Mouse (Mus musculus): ENCODE data around the gene Zbtb16. TPM values are rescaled to one million over a fixed set of nuclear protein-coding genes. Genes with fewer than 3 reads are reported as not detected.

The Zbtb16 gene
- total and polyA plus RNA-seq, 2 experiments: 7.2 to 24.2 TPM

DNA sequence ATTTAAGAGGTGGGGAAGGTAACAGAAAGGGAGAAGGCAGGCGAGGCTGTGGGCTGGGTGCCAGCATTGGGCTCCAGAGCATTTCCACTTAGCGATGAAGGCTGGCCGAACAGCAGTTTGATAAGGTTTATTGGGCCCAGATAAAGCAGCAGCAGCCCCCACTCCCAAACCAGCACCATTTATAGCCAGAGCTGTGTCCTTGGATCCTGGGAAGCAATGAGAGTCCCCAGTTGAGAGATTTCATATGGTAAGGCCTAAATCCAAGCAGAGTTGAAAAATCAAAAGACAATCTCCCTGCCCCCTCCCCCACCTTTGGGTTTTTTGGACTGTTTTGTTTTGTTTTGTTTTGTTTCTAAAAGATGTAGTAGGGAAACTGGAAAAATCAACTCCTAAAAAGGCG lies 2.3 kb upstream of the Zbtb16 start:
- Histone ChIP-seq H3K27me3 (ENCODE audit: control insufficient read depth, insufficient read depth, low read length) (no peaks in the 10 kb centered on the region), H3K36me3 (ENCODE audit: control insufficient read depth, insufficient read depth, low read length) (no peaks in the 10 kb centered on the region), H3K4me3 (ENCODE audit: insufficient read depth, low read depth, low read length) (no peak overlapping the region), H3K27ac (replicated peaks; ENCODE audit: insufficient read depth, low read depth, low read length) (no peak overlapping the region), H3K9ac (ENCODE audit: low read depth, low read length) (no peak overlapping the region), H3K79me2 (ENCODE audit: control insufficient read depth, insufficient read depth, low read length) (peaks cover 19% of the 10 kb centered on the region), H3K4me1 (ENCODE audit: control insufficient read depth, insufficient read depth, low read length) (0 out of 2 replicates have a peak, but pooled peaks cover 5% of the 10 kb centered on the region)
- no peak for DNase-seq (ENCODE audit: extremely low read depth, low read depth, low spot score)
- TF ChIP-seq CTCF (IDR thresholded peaks at IDR 0.05; ENCODE audit: low read depth, low read length): no peak
- TF ChIP-seq POLR2A (IDR thresholded peaks at IDR 0.05; ENCODE audit: extremely low read depth, insufficient read depth, low read length): no peak
- WGBS: 75% methylated on average over 4 of the region's 4 CpGs

DNA sequence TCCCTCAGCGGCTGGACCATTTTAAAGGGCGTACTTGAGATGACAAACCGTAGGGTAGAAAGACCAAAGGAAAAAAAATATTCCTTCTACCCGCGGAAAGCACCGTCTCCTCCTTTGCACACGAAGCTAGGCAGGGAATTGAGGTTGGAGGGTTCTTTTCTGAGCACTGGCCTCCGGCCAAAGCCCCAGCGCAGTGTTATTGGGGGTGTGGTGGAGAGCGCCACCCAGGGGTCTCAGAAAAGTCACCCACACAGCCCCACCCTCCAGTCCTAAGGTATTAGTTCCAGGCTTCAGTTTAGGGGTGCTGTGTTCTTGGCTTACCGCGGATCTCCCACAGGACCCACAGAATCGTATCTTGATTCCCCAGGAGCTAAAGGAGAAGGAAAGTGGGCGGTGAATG lies 1.2 kb upstream of the Zbtb16 start:
- DNase-seq (ENCODE audit: extremely low read depth, low read depth, low spot score): no peak
- no peak overlapping the region for H3K4me3 ChIP-seq (ENCODE audit: insufficient read depth, low read depth, low read length)
- no peak overlapping the region; the same call in 1 of the 2 replicates for H3K9ac ChIP-seq (ENCODE audit: low read depth, low read length)
- 0 out of 2 replicates have a peak, but pooled peaks have one; percentile 12 for TF ChIP-seq CTCF (IDR thresholded peaks at IDR 0.05; ENCODE audit: low read depth, low read length)
- TF ChIP-seq POLR2A (IDR thresholded peaks at IDR 0.05; ENCODE audit: extremely low read depth, insufficient read depth, low read length): no peak
- 31% methylated on average over 14 of the region's 14 CpGs for whole genome bisulfite sequencing
- 0 out of 2 replicates have a peak, but pooled peaks cover 8% of the 10 kb centered on the region for H3K4me1 ChIP-seq (ENCODE audit: control insufficient read depth, insufficient read depth, low read length)
- H3K79me2 ChIP-seq (ENCODE audit: control insufficient read depth, insufficient read depth, low read length): peaks cover 31% of the 10 kb centered on the region
- H3K27ac ChIP-seq (replicated peaks; ENCODE audit: insufficient read depth, low read depth, low read length): no peak overlapping the region
- H3K27me3 ChIP-seq (ENCODE audit: control insufficient read depth, insufficient read depth, low read length): no peaks in the 10 kb centered on the region
- peaks cover 5% of the 10 kb centered on the region; the same call in 1 of the 2 replicates for H3K36me3 ChIP-seq (ENCODE audit: control insufficient read depth, insufficient read depth, low read length)

DNA sequence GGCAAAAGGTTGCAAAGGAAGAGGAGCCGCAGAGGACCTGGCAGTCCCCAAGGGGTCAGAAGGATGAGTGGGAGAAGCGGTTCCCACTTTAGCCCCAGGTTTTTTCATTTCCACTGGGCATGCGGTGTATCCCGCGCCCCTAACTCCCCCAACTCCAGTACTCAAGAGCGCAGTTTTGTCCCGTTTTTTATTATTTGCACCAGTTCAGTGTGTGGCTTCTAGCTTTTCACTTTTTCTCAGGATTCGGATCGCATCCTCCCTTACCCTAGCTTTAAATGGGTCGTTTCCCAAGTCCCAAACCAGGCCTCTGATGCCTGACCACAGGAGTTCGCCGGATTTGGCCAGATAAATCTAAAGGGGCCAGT lies 526 bp upstream of the Zbtb16 start:
- no peaks in the 10 kb centered on the region for H3K27me3 ChIP-seq (ENCODE audit: control insufficient read depth, insufficient read depth, low read length)
- peak overlapping the region; percentile 64 for H3K27ac ChIP-seq (replicated peaks; ENCODE audit: insufficient read depth, low read depth, low read length)
- H3K79me2 ChIP-seq (ENCODE audit: control insufficient read depth, insufficient read depth, low read length): peaks cover 36% of the 10 kb centered on the region
- H3K4me3 ChIP-seq (ENCODE audit: insufficient read depth, low read depth, low read length): peak overlapping the region; percentile 74; the same call in 1 of the 2 replicates
- H3K9ac ChIP-seq (ENCODE audit: low read depth, low read length): peak overlapping the region; percentile 7
- WGBS: 6% methylated on average over 12 of the region's 12 CpGs
- no peak for DNase-seq (ENCODE audit: extremely low read depth, low read depth, low spot score)
- peaks cover 7% of the 10 kb centered on the region; the same call in 1 of the 2 replicates for H3K36me3 ChIP-seq (ENCODE audit: control insufficient read depth, insufficient read depth, low read length)
- TF ChIP-seq CTCF (IDR thresholded peaks at IDR 0.05; ENCODE audit: low read depth, low read length) (no peak), POLR2A (IDR thresholded peaks at IDR 0.05; ENCODE audit: extremely low read depth, insufficient read depth, low read length) (no peak)
- peaks cover 8% of the 10 kb centered on the region; the same call in 1 of the 2 replicates for H3K4me1 ChIP-seq (ENCODE audit: control insufficient read depth, insufficient read depth, low read length)

DNA sequence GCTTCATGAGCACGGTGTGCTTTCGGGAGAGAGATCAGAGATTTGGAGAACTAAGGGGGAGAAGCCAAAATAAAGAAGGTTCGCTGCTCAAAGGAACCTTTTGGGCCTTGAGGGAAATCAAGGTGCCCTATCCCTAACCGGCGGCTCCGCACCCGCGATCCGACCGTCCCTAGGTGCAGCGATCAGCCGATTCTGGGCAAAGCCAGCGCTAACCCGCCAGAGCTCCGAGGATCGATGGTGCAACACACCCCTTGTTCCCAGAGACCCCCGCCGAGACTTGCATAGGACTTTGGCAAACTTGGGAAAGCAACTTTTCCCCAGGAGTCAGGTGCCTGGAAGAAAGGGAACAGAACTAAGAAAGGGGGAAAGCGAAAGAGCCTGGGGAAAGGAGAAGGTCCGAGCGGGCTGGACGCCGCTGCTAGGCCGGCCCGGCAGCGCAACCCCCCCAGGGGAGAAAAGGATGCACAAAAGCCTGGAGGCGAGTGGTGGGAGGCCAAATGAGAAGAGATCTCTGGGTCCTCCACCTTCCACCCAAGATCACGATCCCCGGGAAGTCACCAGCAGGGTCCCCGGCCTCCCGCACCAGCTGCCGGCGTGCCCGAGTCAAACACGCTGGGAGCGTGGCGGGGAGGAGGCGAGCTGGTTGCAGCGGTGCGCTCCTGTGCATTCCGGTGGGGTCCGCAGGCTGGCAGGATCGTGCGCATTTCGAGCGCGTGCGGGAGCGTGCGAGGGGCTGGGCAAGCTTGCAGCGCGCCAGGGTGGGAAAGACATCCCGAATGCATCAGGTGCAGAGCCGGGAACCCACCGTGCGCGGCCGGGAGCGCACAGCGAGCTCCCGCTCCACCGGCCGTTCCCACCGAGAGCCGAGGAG lies 1.2 kb downstream of the Zbtb16 start:
- H3K4me1 ChIP-seq (ENCODE audit: control insufficient read depth, insufficient read depth, low read length): peaks cover 10% of the 10 kb centered on the region; the same call in 1 of the 2 replicates
- peaks cover 46% of the 10 kb centered on the region for H3K79me2 ChIP-seq (ENCODE audit: control insufficient read depth, insufficient read depth, low read length)
- no peak for DNase-seq (ENCODE audit: extremely low read depth, low read depth, low spot score)
- WGBS: under 1% methylated on average over 65 of the region's 65 CpGs
- H3K9ac ChIP-seq (ENCODE audit: low read depth, low read length): peak overlapping the region; percentile 97
- H3K27ac ChIP-seq (replicated peaks; ENCODE audit: insufficient read depth, low read depth, low read length): peak overlapping the region; percentile 95
- H3K4me3 ChIP-seq (ENCODE audit: insufficient read depth, low read depth, low read length): peak overlapping the region; percentile 74
- peaks cover 25% of the 10 kb centered on the region for H3K36me3 ChIP-seq (ENCODE audit: control insufficient read depth, insufficient read depth, low read length)
- no peaks in the 10 kb centered on the region for H3K27me3 ChIP-seq (ENCODE audit: control insufficient read depth, insufficient read depth, low read length)
- TF ChIP-seq CTCF (IDR thresholded peaks at IDR 0.05; ENCODE audit: low read depth, low read length) (no peak), POLR2A (IDR thresholded peaks at IDR 0.05; ENCODE audit: extremely low read depth, insufficient read depth, low read length) (no peak)

DNA sequence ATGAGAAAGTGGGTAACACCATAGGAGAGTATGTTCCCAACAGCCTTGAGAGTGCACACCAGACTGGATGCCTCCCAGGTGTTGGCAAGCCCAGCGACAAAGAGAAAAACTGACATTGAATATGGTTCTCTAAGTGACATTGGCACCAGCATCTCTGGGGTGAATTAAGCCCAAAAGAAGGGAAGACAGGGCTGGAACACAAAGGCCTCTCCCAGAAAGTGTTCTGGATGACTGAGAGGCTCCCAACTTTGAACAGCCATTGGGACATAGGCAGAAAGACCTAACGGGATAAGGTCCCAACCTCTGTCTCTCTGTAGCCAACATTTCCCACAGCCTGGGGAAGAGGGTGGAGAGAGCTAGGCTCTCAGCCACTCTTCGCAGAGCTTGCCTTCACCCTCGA lies 2.0 kb downstream of the Zbtb16 start:
- H3K36me3 ChIP-seq (ENCODE audit: control insufficient read depth, insufficient read depth, low read length): peaks cover 25% of the 10 kb centered on the region
- H3K4me1 ChIP-seq (ENCODE audit: control insufficient read depth, insufficient read depth, low read length): peaks cover 11% of the 10 kb centered on the region
- peak; percentile 25 for DNase-seq (ENCODE audit: extremely low read depth, low read depth, low spot score)
- H3K27ac ChIP-seq (replicated peaks; ENCODE audit: insufficient read depth, low read depth, low read length): no peak overlapping the region
- H3K79me2 ChIP-seq (ENCODE audit: control insufficient read depth, insufficient read depth, low read length): peaks cover 48% of the 10 kb centered on the region
- H3K27me3 ChIP-seq (ENCODE audit: control insufficient read depth, insufficient read depth, low read length): no peaks in the 10 kb centered on the region
- H3K4me3 ChIP-seq (ENCODE audit: insufficient read depth, low read depth, low read length): peak overlapping the region; percentile 74; the same call in 1 of the 2 replicates
- TF ChIP-seq CTCF (IDR thresholded peaks at IDR 0.05; ENCODE audit: low read depth, low read length) (no peak), POLR2A (IDR thresholded peaks at IDR 0.05; ENCODE audit: extremely low read depth, insufficient read depth, low read length) (no peak)
- peak overlapping the region; percentile 97; the same call in 1 of the 2 replicates for H3K9ac ChIP-seq (ENCODE audit: low read depth, low read length)
- 35% methylated on average over 4 of the region's 4 CpGs for WGBS
